Mouse (Mus musculus): Measurements from ENCODE around the gene Gas2l3. TPM values are rescaled to one million over a fixed set of nuclear protein-coding genes. Genes with fewer than 3 reads are reported as not detected.

The Gas2l3 gene
- total and polyA plus RNA-seq, 3 experiments, result 0.59 to 2.8 (median 1.0) TPM

- Histone ChIP-seq H3K27me3 (ENCODE audit: control insufficient read depth, insufficient read depth, low read length) (no peaks in the 10 kb centered on the region), H3K9ac (ENCODE audit: low read depth, low read length) (no peak overlapping the region), H3K79me2 (replicated peaks; ENCODE audit: control insufficient read depth, insufficient read depth, low read length) (no peaks in the 10 kb centered on the region), H3K4me3 (no peak overlapping the region), H3K27ac (no peak overlapping the region), H3K36me3 (ENCODE audit: control insufficient read depth, insufficient read depth, low read length) (no peaks in the 10 kb centered on the region), H3K4me1 (ENCODE audit: control insufficient read depth, insufficient read depth, low read length) (no peaks in the 10 kb centered on the region)
- no peak for TF ChIP-seq CTCF (IDR thresholded peaks at IDR 0.05)
- no peak for TF ChIP-seq EP300 (IDR thresholded peaks at IDR 0.05; ENCODE audit: insufficient read depth, low read depth, low read length)
- TF ChIP-seq POLR2A (IDR thresholded peaks at IDR 0.05; ENCODE audit: insufficient read depth, low read depth, low read length), result no peak
- 70% methylated on average over 3 of the region's 3 CpGs for WGBS
- no peak for DNase-seq
- intact Hi-C loops (cut with DNase I), result no loop called here
These were observed 57.3 kb downstream of the Gas2l3 start for GRCm38 (mm10) chr10:89386461-89386860.

- no peak overlapping the region for H3K9ac ChIP-seq (ENCODE audit: low read depth, low read length)
- DNase-seq, result peak; percentile 62 to 76
- 8% methylated on average over 5 of the region's 5 CpGs for WGBS
- H3K4me1 ChIP-seq (ENCODE audit: control insufficient read depth, insufficient read depth, low read length), result no peaks in the 10 kb centered on the region
- no peaks in the 10 kb centered on the region for H3K36me3 ChIP-seq (ENCODE audit: control insufficient read depth, insufficient read depth, low read length)
- H3K27me3 ChIP-seq (ENCODE audit: control insufficient read depth, insufficient read depth, low read length), result no peaks in the 10 kb centered on the region
- intact Hi-C loops (cut with DNase I), result loop anchor here (1.0 kb wide), 1 partner anchor 56 kb away; no protein-coding TSS in a partner anchor
- no peak overlapping the region for H3K27ac ChIP-seq
- no peaks in the 10 kb centered on the region for H3K79me2 ChIP-seq (replicated peaks; ENCODE audit: control insufficient read depth, insufficient read depth, low read length)
- TF ChIP-seq CTCF (IDR thresholded peaks at IDR 0.05) (peak; percentile 94), EP300 (IDR thresholded peaks at IDR 0.05; ENCODE audit: insufficient read depth, low read depth, low read length) (no peak)
- no peak overlapping the region for H3K4me3 ChIP-seq
These were observed 60.3 kb downstream of the Gas2l3 start for GRCm38 (mm10) chr10:89383462-89383861.

- no peaks in the 10 kb centered on the region for H3K27me3 ChIP-seq (ENCODE audit: control insufficient read depth, insufficient read depth, low read length)
- no peaks in the 10 kb centered on the region for H3K4me1 ChIP-seq (ENCODE audit: control insufficient read depth, insufficient read depth, low read length)
- no peak for TF ChIP-seq CTCF (IDR thresholded peaks at IDR 0.05)
- DNase-seq, result no peak
- no peaks in the 10 kb centered on the region for H3K79me2 ChIP-seq (replicated peaks; ENCODE audit: control insufficient read depth, insufficient read depth, low read length)
- WGBS, result 65% methylated on average over 4 of the region's 4 CpGs
- H3K4me3 ChIP-seq, result no peak overlapping the region
- no peak overlapping the region for H3K27ac ChIP-seq
- intact Hi-C loops (cut with DNase I), result no loop called here
- no peaks in the 10 kb centered on the region for H3K36me3 ChIP-seq (ENCODE audit: control insufficient read depth, insufficient read depth, low read length)
- H3K9ac ChIP-seq (ENCODE audit: low read depth, low read length), result no peak overlapping the region
These were observed 66.0 kb downstream of the Gas2l3 start for GRCm38 (mm10) chr10:89377750-89378149.

- intact Hi-C loops (cut with DNase I), result no loop called here
- H3K27ac ChIP-seq, result no peak overlapping the region
- no peak for DNase-seq
- H3K4me3 ChIP-seq, result no peak overlapping the region
- WGBS, result 40% methylated on average over 1 of the region's 1 CpGs
- no peaks in the 10 kb centered on the region for H3K79me2 ChIP-seq (replicated peaks; ENCODE audit: control insufficient read depth, insufficient read depth, low read length)
- no peak for TF ChIP-seq CTCF (IDR thresholded peaks at IDR 0.05)
- no peaks in the 10 kb centered on the region for H3K27me3 ChIP-seq (ENCODE audit: control insufficient read depth, insufficient read depth, low read length)
- no peaks in the 10 kb centered on the region for H3K4me1 ChIP-seq (ENCODE audit: control insufficient read depth, insufficient read depth, low read length)
- no peak overlapping the region for H3K9ac ChIP-seq (ENCODE audit: low read depth, low read length)
- no peaks in the 10 kb centered on the region for H3K36me3 ChIP-seq (ENCODE audit: control insufficient read depth, insufficient read depth, low read length)
These were observed 73.7 kb downstream of the Gas2l3 start for GRCm38 (mm10) chr10:89370051-89370450.

GRCm38 (mm10) chr10:89358933-89359332, 84.8 kb downstream of the Gas2l3 start:
- TF ChIP-seq POLR2A (IDR thresholded peaks at IDR 0.05; ENCODE audit: insufficient read depth, low read depth, low read length) (no peak), EP300 (IDR thresholded peaks at IDR 0.05; ENCODE audit: insufficient read depth, low read depth, low read length) (no peak), CTCF (IDR thresholded peaks at IDR 0.05) (no peak)
- intact Hi-C loops (cut with DNase I), result no loop called here

More at GRCm38 (mm10) chr10:89358933-89359332, 84.8 kb downstream of the Gas2l3 start:
- WGBS, result 61% methylated on average over 3 of the region's 3 CpGs
- DNase-seq, result no peak
- no peaks in the 10 kb centered on the region for H3K36me3 ChIP-seq (ENCODE audit: control insufficient read depth, insufficient read depth, low read length)
- no peaks in the 10 kb centered on the region for H3K27me3 ChIP-seq (ENCODE audit: control insufficient read depth, insufficient read depth, low read length)
- no peaks in the 10 kb centered on the region for H3K4me1 ChIP-seq (ENCODE audit: control insufficient read depth, insufficient read depth, low read length)
- no peak overlapping the region for H3K27ac ChIP-seq
- no peak overlapping the region for H3K9ac ChIP-seq (ENCODE audit: low read depth, low read length)
- no peak overlapping the region for H3K4me3 ChIP-seq
- H3K79me2 ChIP-seq (replicated peaks; ENCODE audit: control insufficient read depth, insufficient read depth, low read length), result no peaks in the 10 kb centered on the region

Other genes starting within 250 kb of the Gas2l3 start
- gene Ano4, start 99.2 kb downstream of the Gas2l3 start, total RNA-seq (2021), result 1 to 10 TPM; 7.2 to 7.5 TPM
- gene Ano4, start 99.2 kb downstream of the Gas2l3 start, polyA plus RNA-seq (2012; rRNA removed), result 4.3 and 5.5 TPM in 2 replicates
- gene Nr1h4, start 89.6 kb upstream of the Gas2l3 start, total RNA-seq (2021), result under 1 TPM; 0.23 to 0.48 TPM
- 0.20 and 0.61 TPM in 2 replicates for gene Nr1h4, start 89.6 kb upstream of the Gas2l3 start, polyA plus RNA-seq (2012; rRNA removed)
- not detected for gene Slc17a8, start 177.3 kb upstream of the Gas2l3 start, total RNA-seq (2021)
- gene Slc17a8, start 177.3 kb upstream of the Gas2l3 start, polyA plus RNA-seq (2012; rRNA removed), result not detected in 2 replicates
- gene Scyl2, start 242.3 kb upstream of the Gas2l3 start, total RNA-seq (2021), result 10 to 100 TPM; 15.4 to 16.2 TPM
- gene Scyl2, start 242.3 kb upstream of the Gas2l3 start, polyA plus RNA-seq (2012; rRNA removed), result 8.2 and 14.3 TPM in 2 replicates

Data from heart, adult 2 months (tissue).